Mouse (Mus musculus) lung, postnatal 10 days (tissue): Measurements from ENCODE around the gene Myo1e.

Experiments used
- DNase-seq: peaks from one replicate; pipeline ENCODE4 v3.0.0; 2021

The Myo1e gene

DNA sequence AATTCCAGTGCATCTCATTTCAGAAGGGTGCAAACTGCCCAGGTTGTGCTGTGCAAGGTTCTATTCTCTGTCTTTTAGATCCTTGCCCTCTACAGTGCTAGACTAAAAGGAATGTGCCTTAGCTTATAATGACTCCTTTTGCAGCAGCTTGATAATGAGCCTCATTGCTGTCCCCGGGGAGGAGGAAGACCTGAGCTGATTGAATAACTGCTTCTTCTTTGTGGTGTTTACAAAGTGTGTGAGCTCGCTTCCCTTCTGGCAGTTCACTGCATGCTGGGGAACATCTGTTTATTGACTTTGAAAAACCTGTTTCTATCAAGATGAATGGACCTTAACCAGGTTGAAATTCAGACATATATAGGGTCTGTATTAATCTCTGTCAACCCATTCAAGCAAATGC lies 89.8 kb downstream of the Myo1e start:
- DNase-seq: no peak

DNA sequence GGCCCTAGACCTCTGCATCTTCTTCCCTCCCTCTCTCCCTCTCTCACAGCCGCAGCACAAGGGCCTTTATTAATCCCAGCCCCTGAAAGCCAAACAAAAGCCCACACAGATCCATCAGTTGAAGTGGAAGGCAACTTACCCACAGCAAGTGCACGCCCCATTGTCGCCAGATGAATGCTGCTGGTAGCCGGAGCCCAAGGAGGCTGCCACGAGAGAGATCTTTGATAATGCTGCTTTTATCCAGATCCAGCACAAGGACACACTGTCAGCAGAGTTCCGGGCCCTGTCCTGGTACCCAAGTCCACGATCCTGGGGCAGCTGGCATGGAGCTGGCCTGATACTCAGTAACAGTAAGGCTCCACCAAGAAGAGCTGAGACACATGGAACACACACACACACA lies 91.1 kb downstream of the Myo1e start:
- DNase-seq: no peak

DNA sequence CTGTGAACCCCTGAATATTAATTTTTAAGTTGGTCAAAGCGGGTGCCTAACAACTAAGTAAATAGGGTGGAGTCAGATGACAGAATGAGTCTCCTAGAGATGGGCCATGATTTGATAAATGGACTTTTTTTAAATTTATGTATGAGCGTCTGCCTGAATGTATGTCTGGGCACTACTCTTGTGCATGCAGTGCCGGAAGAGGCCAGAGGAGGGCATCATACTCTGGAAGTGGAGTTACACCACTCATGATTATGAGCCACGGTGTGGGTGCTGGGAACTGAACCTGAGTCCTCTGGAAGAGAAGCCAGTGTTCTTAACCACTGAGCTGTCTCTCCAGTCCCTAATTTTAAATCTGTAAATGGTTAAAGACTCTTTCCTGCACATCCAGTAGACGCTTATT lies 93.6 kb downstream of the Myo1e start:
- no peak for DNase-seq

- DNase-seq: no peak
Measured at GRCm38 (mm10) chr9:70301598-70301997, 94.4 kb downstream of the Myo1e start.

DNA sequence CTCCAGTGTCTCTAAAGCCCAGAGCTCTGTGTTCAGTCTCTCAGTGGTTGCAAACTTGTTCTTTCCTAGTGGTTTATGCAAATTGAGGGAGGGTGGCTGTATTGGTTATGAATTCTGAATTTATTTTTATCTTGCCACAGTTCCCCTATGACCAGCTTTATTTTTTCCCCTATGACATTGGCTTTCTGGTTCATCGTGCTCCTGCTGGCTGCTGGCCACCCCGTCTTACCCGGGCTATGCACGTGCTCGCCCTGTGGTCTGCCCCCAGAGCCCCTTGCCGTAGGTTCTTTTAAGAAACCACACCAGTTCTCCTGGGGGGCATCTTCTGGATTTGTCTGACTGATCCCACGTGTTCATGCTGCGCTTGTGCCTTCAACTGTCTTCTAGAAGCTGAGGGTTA lies 97.8 kb downstream of the Myo1e start:
- no peak for DNase-seq

- DNase-seq: no peak
Measured at GRCm38 (mm10) chr9:70310046-70310445, 102.9 kb downstream of the Myo1e start.

DNA sequence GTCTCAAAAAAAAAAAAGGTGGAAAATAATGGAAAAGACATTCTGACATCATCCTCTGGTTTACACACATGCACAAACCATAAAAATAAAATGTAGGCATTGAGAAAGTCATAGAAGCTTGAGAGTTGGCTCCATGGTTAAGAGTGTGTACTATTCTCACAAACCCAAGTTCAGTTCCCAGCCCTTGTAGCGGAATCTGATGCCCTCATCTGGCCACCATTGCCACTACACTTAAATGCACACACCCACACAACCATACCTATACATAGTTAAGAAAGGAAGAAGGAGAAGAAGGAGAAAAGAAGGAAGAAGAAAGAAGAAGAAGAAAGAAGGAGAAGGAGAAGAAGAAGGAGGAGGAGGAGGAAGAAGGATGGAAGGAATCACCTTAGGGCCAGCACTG lies 106.9 kb downstream of the Myo1e start:
- DNase-seq: no peak

- DNase-seq: peak; percentile 11
Measured at GRCm38 (mm10) chr9:70315130-70315529, 108.0 kb downstream of the Myo1e start.

- peak; percentile 66 for DNase-seq
Measured at GRCm38 (mm10) chr9:70318601-70319000, 111.5 kb downstream of the Myo1e start.

DNA sequence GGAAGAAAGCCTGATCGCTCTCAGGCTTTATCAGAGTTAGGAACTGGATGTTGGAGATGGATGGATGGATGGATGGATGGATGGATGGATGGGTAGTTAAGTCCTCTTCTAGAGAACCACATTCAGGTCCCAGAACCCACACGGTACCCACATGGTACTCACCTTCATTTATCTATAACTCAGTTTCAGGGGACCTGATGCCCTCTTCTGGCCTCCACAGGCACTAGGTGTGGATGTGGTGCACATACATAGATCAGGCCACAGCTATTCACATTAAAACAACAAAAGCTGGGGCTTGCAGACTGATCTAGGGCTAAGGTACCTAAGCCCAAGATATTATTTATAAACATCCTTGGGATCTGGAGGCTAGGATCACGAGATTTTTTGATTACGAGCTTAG lies 117.2 kb downstream of the Myo1e start:
- DNase-seq: no peak

DNA sequence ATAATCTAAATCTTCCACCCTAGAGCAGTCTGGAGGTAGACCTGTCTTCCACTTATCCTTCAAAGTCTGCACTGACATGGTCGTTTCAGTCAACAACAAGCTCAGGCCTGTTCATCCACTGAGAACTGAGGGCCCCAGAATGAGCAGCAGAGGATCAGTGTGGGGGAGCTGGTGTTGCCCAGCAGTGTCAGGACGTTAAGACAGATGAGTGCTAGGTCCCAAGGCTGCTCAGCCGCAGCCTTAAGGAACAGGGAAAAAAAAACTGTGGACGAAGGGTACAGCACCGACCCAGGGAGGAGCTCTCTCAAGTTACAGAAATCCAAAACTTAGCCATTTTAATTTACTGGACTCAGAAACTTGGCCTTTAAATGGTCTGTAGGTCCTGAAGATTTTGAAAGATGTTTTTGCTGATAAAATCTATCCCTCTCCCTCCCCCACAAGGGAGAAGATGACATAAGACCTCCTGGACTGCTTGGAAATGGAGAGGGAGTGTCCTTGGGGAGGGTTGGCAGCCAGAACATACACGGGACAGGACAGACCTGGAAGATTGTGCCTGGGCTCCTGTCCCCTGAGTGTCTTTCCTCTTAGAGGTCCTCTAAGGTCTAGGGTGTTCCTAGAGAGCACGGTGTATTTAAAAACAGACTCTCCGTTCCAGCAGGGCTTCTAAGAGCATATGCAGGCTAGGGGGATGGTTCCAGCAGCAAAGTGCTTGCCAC lies 118.9 kb downstream of the Myo1e start:
- DNase-seq: no peak

GRCm38 (mm10) chr9:70328193-70328841 lies 121.2 kb downstream of the Myo1e start:
- no peak for DNase-seq

GRCm38 (mm10) chr9:70331727-70332335 lies 124.7 kb downstream of the Myo1e start:
- DNase-seq: peak; percentile 75

- DNase-seq: no peak
Measured at GRCm38 (mm10) chr9:70338391-70338790, 131.2 kb downstream of the Myo1e start.

DNA sequence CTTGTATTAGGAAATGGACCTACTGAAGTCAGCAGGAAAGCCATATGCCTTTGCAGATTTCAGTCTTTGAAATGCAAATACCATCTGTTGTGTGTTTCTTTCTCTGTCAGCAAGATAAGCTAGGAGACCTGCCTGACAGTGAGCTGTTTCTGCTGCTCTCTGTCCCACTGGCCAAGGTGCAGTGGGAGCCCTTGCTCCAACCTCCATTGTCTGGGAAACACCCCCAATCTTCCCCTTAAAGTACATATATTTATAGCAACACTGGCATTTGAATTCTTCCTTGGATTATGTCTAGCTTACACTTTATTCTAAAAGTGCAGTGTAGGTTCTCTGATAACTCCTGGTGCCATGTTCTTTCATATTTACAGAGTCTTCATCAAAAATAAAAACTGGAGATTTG lies 131.7 kb downstream of the Myo1e start:
- DNase-seq: no peak

DNA sequence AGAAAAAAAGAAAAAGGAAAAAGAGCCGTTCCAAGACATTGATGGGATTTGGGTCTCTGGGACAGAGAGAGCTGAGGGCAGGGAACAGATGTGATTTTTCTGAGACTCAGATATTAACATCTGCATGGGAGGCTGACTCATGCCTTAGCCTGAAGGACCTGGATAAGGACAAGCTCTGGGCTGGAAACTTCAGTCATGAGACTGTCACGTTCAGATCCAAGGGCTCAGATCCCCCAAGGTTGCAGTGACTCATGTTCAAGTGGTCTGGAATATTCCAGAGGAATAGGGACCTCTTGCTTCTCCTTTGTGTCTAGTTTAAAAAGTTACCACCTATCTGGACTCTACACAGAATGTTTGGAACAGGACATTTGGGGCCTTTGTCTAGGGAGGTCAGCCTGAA lies 142.1 kb downstream of the Myo1e start:
- DNase-seq: no peak

DNA sequence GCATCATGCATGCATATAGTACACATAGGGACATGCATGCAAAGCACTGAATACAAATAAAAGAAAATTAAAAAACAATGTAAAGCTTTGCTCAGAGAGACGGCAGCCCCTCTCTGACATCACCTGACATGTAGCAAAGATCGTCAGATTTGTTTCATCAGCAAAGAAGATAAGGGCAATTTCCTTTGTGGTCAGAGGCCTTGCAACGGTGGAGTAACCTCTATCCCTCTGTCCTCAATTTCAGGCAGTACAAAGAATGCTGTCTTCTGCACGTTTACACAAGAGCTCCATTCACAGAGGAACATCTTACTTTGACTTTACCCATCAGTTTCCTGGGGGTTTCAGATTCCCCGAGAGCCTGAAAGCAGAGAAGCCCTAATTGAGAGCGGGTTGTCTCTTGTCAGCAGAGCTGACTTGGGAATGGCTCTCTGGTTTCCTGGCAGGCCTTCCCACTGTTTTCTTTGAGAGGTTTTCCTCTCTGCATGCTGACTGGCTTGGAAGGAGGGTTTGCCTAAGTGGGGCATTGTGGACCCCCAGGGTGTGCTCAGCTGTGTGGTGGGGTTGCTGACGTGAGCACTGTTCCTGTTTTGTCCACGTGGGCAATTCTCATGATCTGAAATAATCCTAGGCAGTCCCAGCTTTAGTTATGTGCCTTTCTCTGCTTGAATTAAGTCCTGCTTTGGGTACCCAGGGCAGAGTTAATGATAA lies 144.6 kb downstream of the Myo1e start:
- DNase-seq: no peak

DNA sequence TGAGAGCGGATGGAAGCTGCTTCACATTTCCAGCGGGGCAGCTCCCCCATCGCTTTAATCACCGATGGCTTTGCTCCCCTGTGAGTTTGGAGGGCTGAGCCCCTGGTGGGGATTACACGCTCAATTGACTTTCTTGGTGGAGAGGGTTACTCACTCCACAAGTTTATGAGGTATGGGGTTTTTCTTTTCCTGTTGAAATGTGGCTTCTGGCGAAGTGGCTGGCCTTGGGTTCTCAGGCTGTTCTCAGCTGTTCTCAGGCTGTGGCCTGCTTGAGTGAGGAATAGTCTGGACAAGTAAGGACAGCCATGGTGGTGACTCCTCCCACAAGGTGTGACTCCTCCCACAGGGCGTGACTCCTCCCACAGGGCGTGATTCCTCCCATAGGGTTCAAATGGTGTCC lies 149.1 kb downstream of the Myo1e start:
- peak; percentile 17 for DNase-seq

DNA sequence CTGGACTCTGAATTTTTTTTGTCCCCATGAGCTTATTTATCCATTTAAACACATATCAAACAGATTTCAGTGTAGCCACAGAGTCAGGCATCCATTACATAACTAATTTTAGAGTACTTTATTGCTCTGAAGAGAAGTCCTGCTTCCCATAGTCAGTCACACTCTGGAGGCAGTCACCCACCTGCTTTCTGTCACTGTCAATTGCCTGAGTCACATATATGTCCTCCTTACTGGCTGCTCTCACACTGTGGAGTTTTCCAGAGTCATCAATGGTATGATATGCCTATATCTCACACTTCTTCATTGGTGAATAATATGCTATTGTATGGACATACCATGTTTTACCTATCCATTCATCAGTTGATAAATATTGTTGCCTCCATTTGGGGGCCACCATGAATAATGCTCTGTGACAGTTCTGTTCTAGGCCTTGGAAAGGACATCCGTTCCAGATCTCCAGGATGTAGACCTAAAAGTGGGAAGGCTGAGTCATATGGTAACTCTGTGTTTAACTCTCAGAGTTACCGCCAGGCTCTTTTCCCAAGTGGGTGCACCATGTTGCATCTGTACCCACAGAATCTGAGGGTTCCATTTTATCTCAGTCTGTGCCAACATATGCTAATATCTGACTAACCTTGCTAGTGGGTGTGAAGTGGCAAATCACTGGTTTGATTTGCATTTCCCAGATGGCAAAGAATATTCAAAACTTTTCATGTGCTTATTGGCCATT lies 152.4 kb downstream of the Myo1e start:
- DNase-seq: no peak

- no peak for DNase-seq
Measured at GRCm38 (mm10) chr9:70364741-70365140, 157.6 kb downstream of the Myo1e start.

GRCm38 (mm10) chr9:70365915-70366314 lies 158.8 kb downstream of the Myo1e start:
- no peak for DNase-seq

DNA sequence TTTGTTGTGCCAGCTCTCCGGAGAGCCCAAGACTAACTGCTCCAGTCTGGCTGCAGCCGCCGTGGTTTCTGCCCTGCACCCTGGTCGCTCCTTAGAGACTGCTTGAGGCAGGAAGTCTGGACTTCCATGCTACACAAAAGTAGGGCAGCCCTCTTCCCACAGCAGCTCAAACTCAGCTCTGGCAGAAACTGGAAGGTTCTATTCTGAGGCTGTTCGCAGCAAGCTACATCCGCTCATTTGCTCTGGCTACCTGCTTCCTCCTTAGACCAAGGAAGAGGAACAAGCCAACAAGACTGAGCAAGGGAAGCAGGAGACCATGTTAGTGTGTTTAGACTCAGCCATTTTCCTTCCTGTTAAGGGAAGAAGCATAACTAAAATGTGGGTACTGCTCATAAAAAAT lies 159.7 kb downstream of the Myo1e start:
- no peak for DNase-seq

DNA sequence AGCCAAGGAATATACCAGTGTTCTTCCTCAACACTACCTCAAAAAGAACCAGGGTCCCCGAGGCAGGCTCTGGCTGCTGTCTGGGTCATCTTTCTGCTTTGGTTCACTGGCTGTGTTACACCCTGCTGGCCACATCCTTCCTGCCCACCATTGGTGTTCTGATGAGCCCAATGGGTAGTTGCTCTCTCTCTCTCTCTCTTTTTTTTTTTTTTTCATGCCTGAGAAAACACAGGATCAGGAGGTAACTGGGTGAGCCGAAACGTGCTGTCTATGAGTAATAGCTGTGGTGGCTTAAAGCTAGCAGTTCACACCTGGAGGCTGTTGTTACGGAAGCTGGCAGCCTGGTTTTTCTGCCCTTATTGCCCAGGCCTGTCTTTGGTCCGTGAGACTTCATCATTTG lies 164.5 kb downstream of the Myo1e start:
- DNase-seq: no peak
